Mouse (Mus musculus): ENCODE data around the gene Morn1.
"Not testable (repeated sequence)": the region's sequence is repeated elsewhere in the genome, so short reads cannot be mapped to it uniquely, and the experiment has no call there.

The Morn1 gene

DNA sequence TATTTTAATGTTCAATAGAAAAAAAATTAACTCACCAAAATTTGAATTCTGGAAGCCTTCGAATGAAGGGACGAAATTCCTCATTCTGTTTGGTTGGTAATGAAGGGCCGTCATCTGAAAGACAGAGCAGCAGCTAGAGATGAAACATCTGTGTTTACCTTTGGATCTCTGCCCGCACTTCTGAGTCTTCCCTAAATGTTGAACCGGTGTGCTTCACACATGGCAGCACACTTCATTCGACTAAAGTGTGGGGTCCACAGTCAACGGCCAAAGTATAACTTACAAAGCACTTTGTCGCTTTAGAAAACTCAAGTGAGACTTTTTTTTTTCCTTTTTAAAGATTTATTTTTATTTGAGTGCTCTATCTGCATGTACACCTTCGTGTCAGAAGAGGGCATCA is 9.7 kb upstream of the Morn1 start:
- in situ Hi-C loops (cut with MboI, MseI): no loop called here

DNA sequence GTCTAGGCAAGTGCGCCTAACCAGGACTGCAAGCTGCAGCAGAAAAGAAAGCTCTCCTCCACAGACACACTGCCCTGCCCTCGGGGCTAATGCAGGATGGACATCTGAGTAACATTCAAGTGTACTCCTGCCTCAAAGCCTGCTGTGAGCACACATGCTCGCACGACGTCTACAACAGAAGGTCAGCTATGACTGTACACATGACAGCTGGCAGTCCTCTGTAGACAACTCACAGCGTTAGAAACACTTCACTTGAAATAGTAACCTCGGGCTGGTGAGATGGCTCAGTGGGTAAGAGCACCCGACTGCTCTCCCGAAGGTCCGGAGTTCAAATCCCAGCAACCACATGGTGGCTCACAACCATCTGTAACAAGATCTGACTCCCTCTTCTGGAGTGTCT is 7.6 kb upstream of the Morn1 start:
- in situ Hi-C loops (cut with MboI, MseI): not testable (repeated sequence)

DNA sequence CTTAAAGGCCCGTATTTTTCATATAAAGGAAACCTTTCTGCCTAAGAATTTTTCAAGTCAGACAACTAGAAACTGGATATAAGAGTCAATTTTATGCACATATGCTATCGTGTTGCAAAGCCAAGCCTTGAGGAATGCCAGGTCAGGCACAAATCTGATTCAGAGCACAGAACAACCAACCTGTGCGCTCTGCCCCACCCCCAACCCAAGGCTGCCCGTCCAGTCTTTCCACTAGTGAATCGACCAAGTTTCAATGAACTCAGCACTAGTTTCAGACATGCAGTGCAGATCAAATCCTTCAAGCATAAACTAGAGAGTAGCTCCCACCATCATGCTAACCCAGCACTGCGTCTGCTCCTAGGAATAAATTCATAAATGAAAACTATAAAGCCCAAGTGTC is 6.7 kb upstream of the Morn1 start:
- in situ Hi-C loops (cut with MboI, MseI): no loop called here

DNA sequence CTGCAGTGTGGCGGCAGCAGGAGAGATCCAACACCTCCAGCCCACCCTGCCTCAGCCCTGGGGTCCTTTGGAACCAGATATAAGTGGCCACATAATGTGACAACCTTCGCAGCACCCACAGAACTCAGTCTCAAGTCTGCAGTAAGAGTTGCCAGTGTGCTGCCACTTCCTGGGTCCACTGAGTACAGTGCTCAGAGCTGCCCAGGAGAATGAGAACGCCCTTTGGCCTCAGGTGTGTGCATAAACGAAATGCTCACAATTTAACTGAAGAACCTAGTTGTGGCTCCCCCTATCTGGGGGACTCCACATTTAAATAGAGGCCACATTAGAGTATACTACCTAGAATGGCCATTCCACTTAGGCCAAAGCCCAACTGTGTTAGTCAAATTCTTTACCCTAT is 2.8 kb upstream of the Morn1 start:
- in situ Hi-C loops (cut with MboI, MseI): no loop called here

DNA sequence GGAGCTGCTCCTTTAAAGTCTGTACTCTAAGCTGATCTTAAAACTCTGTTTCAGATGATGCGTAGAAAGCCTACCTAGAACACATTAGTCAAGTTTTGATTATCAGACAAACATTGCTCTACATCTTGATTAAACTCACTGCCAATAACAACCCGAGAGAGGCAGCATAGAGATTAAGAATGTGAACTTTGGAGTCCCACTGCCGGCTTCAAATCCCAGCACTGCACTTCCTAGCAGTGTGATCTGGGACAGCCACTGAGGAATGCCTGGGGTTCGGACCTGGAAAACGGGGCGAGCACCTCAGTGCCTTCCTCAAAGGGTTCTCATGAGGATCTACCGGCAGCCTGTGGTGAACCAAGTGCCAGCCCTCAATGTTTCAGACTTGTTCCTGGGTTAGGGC is 2.0 kb upstream of the Morn1 start:
- in situ Hi-C loops (cut with MboI, MseI): no loop called here

DNA sequence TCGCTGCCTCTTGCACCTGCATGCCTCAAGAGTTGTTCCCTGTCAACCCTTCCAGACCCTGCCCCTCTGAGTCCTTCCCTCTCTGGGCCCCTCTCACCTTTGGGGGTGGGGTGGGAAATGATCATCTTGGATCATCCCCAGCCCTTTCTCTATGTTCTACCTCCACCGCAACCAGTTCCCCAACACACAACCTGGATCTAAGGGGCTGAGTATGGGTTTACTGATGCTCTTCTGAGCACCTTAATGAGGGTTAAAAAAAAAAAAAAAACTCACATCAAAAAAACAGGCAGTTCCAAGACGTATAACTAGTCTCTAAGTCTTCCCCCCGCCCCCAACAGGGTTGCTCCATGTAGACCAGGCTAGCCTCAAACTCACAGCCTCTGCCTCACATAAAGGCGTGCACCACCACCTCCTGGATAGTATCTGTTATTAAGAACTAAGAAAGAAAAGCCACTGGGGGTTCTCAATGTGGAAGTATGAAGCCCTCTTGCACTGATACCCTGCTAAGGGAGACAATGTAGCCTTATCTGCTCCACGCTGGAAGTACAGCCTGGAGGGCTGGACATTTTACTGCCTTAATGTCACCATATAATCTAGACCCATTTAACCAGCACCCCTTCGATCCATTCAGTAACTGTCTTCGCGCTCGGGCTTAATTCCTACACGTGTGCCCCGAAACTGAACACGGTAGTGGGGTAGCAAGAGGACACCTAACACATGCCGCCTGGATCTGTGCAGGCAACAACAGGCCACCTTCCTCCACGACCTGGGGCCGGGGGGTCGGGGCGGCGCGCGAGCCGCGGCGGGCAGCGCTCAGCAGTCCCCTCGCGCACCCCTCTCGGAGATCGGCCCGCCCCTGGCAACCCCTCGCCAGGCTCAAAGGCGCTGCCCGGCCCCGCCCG is 920 bp upstream of the Morn1 start:
- in situ Hi-C loops (cut with MboI, MseI): no loop called here

DNA sequence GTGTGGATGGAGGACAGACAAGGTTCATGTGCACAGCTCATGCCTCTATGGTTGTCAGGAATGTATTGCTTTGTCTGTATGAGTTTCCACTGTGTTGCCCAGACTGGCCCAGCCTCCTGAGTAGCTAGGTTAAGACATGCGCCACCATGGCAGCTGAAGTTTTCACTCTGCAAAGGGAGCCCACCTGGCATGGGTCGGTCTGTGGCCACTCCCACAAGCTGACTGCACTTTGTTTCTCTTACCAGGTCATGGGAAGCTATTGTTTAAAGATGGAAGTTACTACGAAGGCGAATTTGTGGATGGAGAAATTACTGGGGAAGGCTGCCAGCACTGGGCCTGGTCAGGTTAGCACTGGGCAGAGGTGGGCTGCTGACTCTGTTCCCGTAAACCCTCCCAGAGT is 2.9 kb downstream of the Morn1 start:
- in situ Hi-C loops (cut with MboI, MseI): no loop called here

DNA sequence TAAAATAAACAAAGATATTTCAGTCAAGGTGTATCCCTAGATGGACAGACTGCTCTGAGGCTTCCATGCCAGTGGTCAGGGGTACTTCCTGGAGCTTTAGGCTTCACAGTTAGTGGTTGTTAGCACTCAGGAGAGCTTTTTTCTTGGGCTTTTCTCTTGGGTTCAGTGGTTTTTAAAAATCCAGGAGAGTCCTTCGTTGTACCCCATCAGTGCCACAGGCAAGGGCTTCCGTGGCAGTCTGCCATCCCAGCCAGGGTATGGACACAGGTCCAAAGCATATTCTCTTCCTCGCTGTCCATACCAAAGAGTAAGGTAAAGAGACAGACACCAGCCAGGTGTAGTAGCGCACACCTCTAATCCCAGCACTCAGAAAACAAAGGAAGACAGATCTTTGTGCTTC is 3.8 kb downstream of the Morn1 start:
- in situ Hi-C loops (cut with MboI, MseI): no loop called here

DNA sequence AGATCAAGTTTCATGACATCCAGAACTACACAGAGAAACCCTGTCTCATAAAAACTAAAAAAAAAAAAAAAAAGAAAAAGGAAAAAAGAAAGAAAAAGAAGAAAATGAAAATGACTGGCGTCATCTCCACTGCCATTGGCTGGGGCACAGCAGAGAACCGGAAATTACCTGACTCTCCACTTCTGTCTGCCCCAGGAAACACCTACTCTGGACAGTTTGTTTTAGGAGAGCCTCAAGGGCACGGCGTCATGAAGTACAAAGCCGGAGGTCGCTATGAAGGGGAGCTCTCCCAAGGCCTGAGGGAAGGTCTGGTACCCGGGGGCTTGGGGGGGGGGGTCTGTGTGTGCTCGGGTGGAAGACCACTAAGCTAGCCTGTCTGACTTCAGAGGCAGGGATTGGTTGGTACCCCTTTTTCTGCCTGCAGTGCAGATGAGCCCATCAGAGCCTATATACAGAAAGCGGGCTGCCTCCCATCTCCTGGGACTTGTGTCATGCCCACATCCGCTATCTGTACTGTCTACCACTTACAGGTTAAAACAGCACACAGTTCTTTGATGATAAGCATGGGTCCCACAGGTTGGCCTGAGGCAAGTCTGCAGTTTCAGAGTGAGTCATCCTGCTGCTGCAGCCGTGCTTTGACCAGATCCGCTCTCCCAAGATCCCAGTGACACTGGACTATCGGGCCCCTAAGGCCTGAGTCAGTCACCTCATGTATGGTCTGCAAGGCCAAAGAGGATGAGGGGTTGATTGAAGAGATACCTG is 4.5 kb downstream of the Morn1 start:
- in situ Hi-C loops (cut with MboI, MseI): no loop called here

DNA sequence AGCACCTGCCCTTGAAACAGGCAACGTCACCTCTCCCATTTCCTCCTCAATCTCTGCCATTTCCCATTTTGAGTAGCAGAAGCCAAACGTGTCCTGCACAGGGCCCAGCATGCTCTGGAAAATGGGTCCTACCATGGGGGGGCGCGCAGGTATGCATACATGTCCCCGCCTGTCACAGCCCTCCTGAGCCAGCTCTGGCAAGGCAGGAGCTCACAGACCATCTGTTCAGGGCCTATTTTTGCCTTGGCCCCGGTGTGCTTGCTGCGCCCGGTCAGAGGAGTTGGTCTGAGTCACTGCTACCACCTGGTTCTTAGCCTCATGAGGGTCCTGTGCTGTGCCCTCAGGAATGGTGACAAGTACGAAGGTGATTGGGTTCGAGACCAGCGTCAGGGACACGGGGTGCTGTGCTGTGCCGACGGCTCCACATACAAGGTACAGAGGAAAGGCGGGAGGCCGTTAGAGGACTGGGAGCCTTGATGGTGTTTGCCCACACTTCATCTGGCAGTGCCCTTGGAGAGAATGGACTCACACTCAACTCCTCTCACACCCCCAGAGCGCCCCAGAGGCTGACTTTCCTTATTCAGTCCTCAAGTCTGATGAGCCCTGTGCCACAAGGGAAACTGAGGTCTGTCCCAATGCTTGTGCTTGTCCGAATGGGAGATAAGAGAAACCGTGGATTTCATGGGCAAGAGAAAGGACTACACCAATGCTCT is 6.5 kb downstream of the Morn1 start:
- in situ Hi-C loops (cut with MboI, MseI): no loop called here

DNA sequence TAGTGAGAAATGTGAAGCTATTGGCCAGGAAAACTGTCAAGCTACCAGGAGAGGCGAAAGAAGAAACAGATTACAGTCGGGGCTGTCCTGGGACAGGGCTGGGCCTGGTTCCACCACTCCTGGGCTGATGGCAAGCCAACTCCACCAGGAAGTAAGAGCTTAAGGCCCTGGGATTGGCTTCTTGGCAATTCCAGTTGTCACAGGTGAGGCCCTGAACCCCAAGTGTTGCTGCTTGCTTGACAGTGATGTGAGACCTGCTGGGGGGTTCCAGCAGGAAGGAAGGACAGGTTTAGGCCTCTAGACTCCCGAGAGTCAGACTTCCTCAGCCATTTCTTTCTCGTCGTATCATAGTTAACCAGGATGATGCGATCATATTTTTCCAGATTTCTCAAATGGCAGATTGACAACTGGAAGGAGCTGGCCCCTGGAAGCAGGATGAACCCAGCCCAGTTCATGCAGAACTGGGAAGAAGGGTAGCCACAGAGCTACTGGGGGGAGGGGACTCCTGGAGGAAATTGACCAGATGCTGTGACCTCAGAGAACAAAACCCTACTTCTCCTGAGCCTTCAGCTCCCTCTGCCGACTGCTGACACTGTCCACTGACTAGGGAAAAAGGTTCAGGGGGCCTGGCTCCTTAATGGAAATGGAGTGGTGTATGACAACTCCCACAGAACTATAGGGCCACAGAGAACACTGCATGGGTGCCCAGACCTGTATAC is 7.2 kb downstream of the Morn1 start:
- in situ Hi-C loops (cut with MboI, MseI): no loop called here

DNA sequence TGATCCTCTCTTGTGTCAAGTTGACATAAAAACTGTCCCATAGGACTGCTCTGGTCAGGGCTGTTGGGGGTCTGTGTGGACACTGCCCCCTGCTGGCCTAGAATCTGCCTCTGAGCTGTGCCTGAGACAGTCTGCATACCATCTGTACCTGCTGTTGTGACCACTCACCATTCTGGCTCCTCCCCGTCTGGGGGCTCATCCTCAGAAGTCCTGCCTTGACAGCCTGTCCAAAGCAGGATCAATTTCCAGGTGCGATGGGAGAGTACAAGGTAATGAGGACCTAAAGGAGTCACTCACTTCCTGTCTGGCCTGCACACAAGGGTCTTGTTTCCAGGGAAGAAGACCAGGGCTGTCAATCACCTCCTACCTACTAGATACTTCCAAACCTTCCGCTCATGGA is 8.2 kb downstream of the Morn1 start:
- in situ Hi-C loops (cut with MboI, MseI): no loop called here

DNA sequence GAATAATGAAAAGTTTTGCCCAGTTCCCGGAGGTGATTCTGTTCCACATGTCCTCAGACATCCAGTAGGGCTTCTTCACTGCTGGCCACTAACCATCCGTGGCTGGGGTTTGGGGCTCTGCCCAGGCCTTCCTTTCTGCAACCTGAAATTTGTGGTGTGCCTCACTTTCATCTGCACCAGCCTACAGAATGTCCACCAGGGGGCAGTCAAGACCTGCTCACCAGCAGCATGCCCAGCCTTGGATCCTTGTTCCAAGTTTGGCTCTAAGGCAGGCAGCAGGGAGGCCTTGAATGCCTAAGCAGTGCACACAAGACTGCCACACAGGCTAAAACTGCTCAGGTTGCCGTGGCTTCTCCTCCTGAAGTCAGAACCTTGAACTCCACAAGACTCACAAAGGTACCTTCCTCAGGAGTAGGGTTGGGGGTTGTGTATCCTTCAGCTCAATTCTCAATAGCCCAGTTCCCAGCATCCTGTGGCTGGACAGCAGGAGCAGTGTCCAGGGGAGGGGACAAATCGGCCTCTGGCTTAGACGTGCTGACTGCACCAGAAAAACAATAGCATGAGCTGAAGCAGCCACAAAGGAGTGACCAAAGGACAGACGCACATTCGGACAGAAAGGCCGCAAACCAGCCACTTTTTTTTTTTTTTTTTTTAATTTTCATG is 9.0 kb downstream of the Morn1 start:
- in situ Hi-C loops (cut with MboI, MseI): loop anchor here (5.0 kb wide), 2 partner anchors 67 to 152 kb away; partner anchors contain the start of gene Faap20

DNA sequence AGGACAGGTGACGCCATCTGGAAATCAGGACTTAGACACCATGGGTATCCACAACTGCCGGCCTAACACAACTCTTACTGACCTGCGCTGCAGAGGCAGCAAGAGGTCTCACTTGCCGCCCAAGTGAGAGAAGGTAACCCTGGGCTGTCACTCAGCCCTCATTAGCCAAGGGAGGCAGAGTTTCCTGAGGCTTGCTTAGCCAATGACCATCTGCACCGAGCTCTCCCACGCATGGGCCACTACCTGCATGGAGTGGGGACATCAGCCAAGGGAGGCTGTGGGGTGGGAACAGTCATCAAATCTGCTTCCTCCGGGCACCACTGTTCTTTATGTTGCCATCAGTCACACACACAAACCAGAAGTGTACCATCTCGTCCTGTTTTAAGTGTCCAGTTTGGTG is 9.6 kb downstream of the Morn1 start:
- in situ Hi-C loops (cut with MboI, MseI): loop anchor here (5.0 kb wide), 2 partner anchors 66 to 151 kb away; partner anchors contain the start of gene Faap20

DNA sequence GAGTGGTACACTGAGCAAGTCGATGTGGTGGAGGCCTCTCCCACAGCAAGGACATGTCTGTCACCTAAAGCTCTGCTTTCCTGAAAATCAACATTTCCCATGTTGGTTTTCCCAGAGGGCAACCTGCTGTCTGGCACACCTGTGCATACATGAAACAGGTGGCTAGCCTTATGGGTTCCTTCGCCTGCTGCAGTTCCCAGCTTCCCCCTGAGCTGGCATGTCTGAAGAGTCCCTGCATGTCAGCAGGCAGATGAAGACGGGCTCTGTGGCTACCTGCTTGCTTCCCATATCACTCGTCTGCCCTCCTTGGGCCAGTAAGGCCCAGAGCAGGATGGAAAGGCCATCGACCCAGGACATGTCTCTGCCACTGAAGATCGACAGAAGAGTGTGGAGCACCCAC is 11.1 kb downstream of the Morn1 start:
- in situ Hi-C loops (cut with MboI, MseI): loop anchor here (5.0 kb wide), 2 partner anchors 65 to 150 kb away; partner anchors contain the start of gene Faap20

DNA sequence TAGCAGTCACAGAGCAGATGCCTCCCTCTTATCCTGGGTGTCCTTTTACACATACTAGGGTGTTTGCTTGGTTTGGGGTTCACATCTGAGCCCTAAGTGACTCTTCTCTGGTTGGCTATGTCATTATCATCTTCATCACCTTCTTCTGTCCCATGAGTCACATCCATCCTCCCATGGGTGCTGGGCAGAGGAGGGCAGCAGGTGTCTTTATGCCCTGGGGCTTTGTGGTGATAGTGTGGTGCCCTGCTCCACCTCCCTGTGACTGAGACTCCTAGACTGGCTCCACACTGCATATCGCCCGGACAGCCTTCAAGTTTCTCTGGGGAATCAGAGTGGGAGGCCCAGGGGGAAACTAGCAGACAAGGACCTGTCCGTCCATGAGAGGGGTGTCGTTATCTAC is 12.2 kb downstream of the Morn1 start:
- in situ Hi-C loops (cut with MboI, MseI): loop anchor here (5.0 kb wide), 2 partner anchors 64 to 149 kb away; partner anchors contain the start of gene Faap20

DNA sequence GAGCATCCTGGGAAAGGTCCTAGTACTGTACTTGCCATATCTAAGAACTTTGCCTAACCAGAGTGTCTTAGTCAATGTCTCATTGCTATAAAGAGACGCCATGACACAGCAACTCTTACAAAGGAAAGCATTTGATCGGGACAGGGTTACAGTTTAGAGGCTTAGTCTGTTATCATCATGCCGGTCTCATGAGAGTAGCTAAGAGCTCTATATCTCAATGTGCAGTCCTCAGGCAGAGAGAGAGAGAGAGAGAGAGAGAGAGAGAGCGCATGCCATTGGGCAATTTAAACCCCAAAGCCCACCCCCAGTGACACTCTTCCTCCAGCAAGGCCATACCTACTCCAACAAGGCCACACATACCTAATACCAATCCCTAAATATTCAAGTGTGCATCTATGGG is 21.5 kb downstream of the Morn1 start:
- in situ Hi-C loops (cut with MboI, MseI): no loop called here

DNA sequence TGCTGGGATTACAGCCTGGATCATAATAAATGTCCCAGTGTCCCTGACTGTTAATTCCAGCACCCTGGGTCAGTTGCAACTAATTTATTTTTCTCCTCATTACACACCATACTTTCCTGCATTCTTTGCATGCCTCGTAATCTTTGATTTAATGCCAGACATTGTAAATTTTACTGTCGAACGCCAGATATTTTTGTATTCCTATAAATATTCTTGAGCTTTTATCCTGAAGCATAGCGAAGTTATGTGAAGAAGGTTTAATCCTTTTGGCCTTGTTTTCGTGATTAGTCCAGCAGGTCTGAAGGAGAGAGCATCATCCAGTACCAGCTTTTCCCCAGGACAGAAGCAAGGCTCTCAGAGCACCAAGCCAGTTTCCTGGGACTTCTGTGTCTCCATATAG is 23.1 kb downstream of the Morn1 start:
- in situ Hi-C loops (cut with MboI, MseI): no loop called here

DNA sequence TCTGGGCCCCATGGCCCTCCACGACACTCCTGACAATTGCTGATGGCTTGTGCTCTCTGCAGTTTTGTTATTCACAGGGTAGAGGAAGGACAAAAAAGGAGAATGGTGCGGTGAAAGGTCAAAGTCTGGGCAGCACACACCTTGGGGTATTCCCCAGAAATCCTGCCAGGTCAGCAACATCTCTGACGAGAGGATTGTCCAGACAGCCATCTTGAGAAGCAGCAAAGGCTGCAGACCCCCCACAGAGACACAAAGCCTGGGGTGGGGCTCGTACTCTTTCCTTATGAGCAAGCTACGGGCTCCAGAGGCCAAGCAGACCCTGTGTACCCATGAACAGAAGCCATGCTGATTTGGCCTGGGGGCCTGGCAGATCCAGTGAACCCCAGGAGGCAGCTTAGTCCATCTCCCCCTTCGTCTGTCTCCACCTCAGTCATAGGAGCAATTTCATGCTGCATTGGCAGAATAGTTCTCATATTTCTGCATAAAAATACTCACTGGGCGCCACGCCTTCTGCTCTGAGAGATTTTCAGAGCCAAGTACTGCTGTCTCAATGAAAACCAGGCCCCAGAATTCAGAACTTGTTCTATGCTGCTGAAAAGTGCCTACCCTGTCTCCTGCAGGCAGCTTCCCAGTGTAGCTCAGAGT is 27.5 kb downstream of the Morn1 start:
- in situ Hi-C loops (cut with MboI, MseI): no loop called here

DNA sequence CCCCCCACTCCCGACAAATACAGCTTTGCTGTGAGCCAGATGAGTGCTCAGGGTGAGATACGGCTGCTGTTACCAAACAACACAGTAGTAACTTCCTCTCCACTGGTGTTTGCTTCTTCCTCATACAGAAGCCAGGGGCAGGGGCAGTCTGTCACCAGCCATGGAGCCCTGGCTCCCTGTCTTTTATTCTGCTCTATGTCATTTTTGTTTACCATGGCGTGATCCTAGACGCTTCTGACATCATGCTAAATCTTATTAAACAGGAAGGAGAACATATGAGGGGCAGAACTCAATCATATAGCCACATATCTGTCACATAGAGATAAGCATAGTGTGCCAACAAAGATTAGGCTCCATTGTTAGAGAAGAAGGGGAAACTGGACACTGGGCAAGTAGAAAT is 30.2 kb downstream of the Morn1 start:
- in situ Hi-C loops (cut with MboI, MseI): no loop called here

Data from T-helper 2 cell (primary cell).